Mouse (Mus musculus): ENCODE measurements at regions not wholly inside any gene's neighbourhood (a gene's known extent, or its start where the extent isn't known, plus 50 kb on each side); places are given as distances from the start of the nearest gene placed in this dataset.
"Not testable (repeated sequence)": the region's sequence is repeated elsewhere in the genome, so short reads cannot be mapped to it uniquely, and the experiment has no call there.

DNA sequence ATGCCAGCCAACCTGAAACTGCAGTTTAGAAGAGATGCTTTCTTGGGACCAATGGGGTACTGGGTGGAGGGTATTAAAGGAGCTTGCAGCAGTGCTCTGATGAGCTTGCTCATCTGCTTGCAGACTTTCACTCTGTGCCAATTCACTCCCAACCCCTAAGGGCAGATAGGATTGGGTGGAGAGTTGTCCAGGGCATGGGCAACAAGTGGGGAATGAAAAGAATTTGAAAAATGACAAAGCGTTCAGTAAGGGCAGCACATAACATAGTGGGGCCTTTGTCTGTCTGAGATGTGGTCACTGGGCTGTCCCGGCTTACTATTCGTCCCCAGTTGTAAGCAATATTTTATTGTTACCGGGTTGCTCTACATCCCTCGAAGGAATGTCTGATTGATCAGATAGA is 170.7 kb downstream of the Ube2e3 start:
- Histone ChIP-seq H3K27me3 (ENCODE audit: insufficient read depth, poor library complexity, severe bottlenecking) (no peaks in the 10 kb centered on the region), H3K9me3 (no peaks in the 10 kb centered on the region), H3K4me3 (no peak overlapping the region), H3K36me3 (no peaks in the 10 kb centered on the region), H3K27ac (peak overlapping the region; percentile 57), H3K4me1 (replicated peaks) (peaks cover 13% of the 10 kb centered on the region)
- 22% methylated on average over 5 of the region's 5 CpGs for WGBS
- DNase-seq (ENCODE audit: low spot score) = peak; percentile 30

DNA sequence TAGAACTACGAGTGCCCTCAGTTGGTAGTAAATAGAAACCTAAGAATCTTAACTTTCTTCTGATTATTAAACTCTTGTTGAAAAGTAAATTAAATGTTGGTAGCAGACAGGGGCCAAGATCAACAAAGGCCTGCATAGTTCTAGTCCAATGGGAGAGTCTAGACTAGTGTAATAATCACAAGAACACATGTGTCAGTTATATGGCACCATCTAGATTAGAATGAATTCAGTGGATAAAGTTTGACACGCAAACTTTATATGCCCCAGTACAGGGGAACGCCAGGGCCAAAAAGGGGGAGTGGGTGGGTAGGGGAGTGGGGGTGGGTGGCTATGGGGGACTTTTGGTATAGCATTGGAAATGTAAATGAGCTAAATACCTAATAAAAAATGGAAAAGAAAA is 176.9 kb downstream of the Ube2e3 start:
- WGBS = 87% methylated on average over 3 of the region's 3 CpGs

GRCm38 (mm10) chr2:79045508-79045907 is 177.6 kb downstream of the Ube2e3 start:
- H3K27me3 ChIP-seq (ENCODE audit: insufficient read depth, poor library complexity, severe bottlenecking) = no peaks in the 10 kb centered on the region
- no peak overlapping the region for H3K4me3 ChIP-seq
- no peaks in the 10 kb centered on the region for H3K9me3 ChIP-seq
- H3K36me3 ChIP-seq = no peaks in the 10 kb centered on the region
- H3K4me1 ChIP-seq (replicated peaks) = peaks cover 22% of the 10 kb centered on the region
- peak overlapping the region; percentile 51 for H3K27ac ChIP-seq
- no peak for DNase-seq (ENCODE audit: low spot score)
- WGBS = 72% methylated on average over 4 of the region's 4 CpGs

More for the DNA sequence above, 176.9 kb downstream of the Ube2e3 start:
- peaks cover 20% of the 10 kb centered on the region for H3K4me1 ChIP-seq (replicated peaks)
- H3K9me3 ChIP-seq; H3K27me3 ChIP-seq (ENCODE audit: insufficient read depth, poor library complexity, severe bottlenecking); H3K27ac ChIP-seq; DNase-seq (ENCODE audit: low spot score); H3K4me3 ChIP-seq; H3K36me3 ChIP-seq: not testable (repeated sequence)

DNA sequence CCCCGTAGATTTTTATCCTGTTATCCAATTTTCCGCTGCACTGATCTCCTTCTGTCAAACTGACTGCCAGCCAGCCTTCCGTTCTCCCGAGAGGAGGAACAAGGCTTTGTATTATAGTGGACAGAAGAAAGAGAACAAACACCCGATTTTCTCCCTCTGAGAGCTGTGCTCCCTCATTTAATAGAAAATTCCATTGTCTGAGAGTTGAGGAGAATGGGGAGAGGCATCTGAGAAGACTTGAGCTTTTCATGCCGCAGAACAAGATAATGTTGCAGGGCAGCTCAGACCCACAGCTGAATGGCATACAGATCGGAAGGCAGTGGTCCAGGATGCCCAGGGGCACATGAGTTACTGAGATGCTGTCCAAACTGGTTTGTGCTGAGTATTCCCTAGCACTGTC is 180.1 kb downstream of the Ube2e3 start:
- H3K4me3 ChIP-seq = peak overlapping the region; percentile 26
- H3K27ac ChIP-seq = peak overlapping the region; percentile 84
- H3K36me3 ChIP-seq = no peaks in the 10 kb centered on the region
- H3K4me1 ChIP-seq (replicated peaks) = peaks cover 28% of the 10 kb centered on the region
- DNase-seq (ENCODE audit: low spot score) = peak; percentile 35
- no peaks in the 10 kb centered on the region for H3K9me3 ChIP-seq
- no peaks in the 10 kb centered on the region for H3K27me3 ChIP-seq (ENCODE audit: insufficient read depth, poor library complexity, severe bottlenecking)
- 22% methylated on average over 7 of the region's 7 CpGs for WGBS

GRCm38 (mm10) chr2:79048777-79049537 is 181.0 kb downstream of the Ube2e3 start:
- Histone ChIP-seq H3K27me3 (ENCODE audit: insufficient read depth, poor library complexity, severe bottlenecking) (no peaks in the 10 kb centered on the region), H3K9me3 (no peaks in the 10 kb centered on the region), H3K27ac (peak overlapping the region; percentile 84), H3K36me3 (no peaks in the 10 kb centered on the region), H3K4me3 (no peak overlapping the region), H3K4me1 (replicated peaks) (peaks cover 28% of the 10 kb centered on the region)
- 85% methylated on average over 5 of the region's 5 CpGs for WGBS
- no peak for DNase-seq (ENCODE audit: low spot score)

GRCm38 (mm10) chr2:79050495-79051046 is 182.6 kb downstream of the Ube2e3 start:
- Histone ChIP-seq H3K36me3 (no peaks in the 10 kb centered on the region), H3K9me3 (no peaks in the 10 kb centered on the region), H3K27ac (no peak overlapping the region; the same call in 1 of the 2 replicates), H3K4me3 (no peak overlapping the region), H3K27me3 (ENCODE audit: insufficient read depth, poor library complexity, severe bottlenecking) (no peaks in the 10 kb centered on the region), H3K4me1 (replicated peaks) (peaks cover 27% of the 10 kb centered on the region)
- no peak for DNase-seq (ENCODE audit: low spot score)
- 94% methylated on average over 1 of the region's 1 CpGs for WGBS

DNA sequence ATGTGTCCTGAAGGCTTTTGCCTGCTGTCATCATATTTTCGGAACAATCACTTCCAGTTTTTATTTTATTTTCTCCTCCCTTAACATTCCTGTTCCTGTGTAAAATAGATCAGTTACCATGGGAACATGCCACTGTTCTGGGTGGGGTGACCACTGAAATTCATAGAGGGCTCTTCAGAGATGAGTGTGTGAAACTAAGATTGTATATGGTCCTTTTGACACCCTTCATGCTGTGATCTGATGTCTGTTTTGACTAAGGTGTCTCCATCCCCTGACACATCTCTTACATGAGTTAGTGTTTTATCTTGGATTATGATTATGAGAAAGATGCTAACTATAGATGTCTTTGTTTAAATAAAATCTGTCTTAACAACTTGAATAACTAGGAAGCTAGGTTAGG is 184.3 kb downstream of the Ube2e3 start:
- no peak for DNase-seq (ENCODE audit: low spot score)
- Histone ChIP-seq H3K36me3 (no peaks in the 10 kb centered on the region), H3K27ac (no peak overlapping the region), H3K4me1 (replicated peaks) (peaks cover 23% of the 10 kb centered on the region), H3K9me3 (no peaks in the 10 kb centered on the region), H3K4me3 (no peak overlapping the region), H3K27me3 (ENCODE audit: insufficient read depth, poor library complexity, severe bottlenecking) (no peaks in the 10 kb centered on the region)
- 91% methylated on average over 1 of the region's 1 CpGs for WGBS

DNA sequence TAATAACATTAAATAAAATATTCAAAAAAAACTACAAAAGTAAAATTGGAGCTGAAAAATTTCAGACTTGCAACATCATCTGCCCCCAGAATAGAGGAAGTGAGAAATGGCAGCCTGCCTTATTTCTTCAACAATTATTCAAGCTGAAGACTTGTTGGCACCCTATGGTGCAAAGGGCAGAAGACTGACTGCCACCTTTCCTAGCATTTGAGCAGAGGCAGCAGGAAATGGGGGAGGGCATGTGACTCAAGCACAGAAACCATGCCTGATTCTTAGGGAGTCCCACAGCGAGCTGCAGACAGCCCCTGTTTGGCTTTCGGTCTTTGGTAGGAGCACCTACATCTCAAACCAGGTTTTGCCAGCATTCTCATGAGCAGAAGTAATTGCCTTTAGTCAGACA is 188.2 kb downstream of the Ube2e3 start:
- H3K9me3 ChIP-seq = no peaks in the 10 kb centered on the region
- H3K4me3 ChIP-seq = no peak overlapping the region
- DNase-seq (ENCODE audit: low spot score) = no peak
- no peaks in the 10 kb centered on the region for H3K27me3 ChIP-seq (ENCODE audit: insufficient read depth, poor library complexity, severe bottlenecking)
- H3K36me3 ChIP-seq = no peaks in the 10 kb centered on the region
- 66% methylated on average over 2 of the region's 2 CpGs for WGBS
- H3K4me1 ChIP-seq (replicated peaks) = peaks cover 12% of the 10 kb centered on the region
- H3K27ac ChIP-seq = no peak overlapping the region

DNA sequence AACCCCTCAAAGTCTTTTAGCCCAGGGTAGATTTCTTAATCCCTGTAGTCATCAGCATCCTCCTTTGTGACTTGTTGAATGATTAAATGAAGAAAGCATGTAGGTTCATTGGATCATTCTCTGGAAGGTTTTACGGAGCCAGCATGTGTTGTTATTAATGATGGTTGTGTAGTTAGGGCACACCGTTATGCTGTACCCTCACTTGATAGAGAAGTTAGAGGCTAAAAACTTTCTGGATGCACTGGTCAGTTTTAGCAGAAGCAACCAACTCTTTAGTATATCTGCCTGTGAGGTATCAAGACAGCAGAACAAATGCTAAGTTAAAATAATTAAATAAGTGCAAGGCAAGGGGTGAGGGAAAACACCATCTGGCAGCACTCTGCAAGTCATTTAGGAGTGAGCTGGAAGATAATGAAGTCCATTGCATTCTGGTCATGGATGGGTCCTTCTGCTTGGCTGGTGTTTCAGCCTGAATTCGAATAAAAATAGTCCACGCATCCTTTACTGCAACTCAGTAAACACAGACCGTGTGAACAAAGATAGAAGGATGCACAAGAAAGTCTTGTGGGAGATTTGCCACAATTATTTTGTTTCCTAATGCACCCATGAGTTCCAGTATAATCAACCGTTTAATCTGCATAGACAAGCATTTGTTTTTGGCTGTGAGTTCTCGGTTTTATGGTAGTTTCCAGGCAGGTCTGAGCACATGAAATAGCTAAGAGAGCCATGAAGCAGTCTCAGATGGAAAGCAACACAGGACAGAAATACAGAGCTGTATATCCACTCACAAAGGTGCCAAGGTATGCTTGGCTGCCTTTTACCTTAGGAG is 191.4 kb downstream of the Ube2e3 start:
- WGBS = 80% methylated on average over 7 of the region's 7 CpGs
- no peaks in the 10 kb centered on the region for H3K36me3 ChIP-seq
- DNase-seq (ENCODE audit: low spot score) = no peak
- H3K27me3 ChIP-seq (ENCODE audit: insufficient read depth, poor library complexity, severe bottlenecking) = no peaks in the 10 kb centered on the region
- H3K27ac ChIP-seq = peak overlapping the region; percentile 67
- peaks cover 11% of the 10 kb centered on the region for H3K4me1 ChIP-seq (replicated peaks)
- H3K4me3 ChIP-seq = no peak overlapping the region
- H3K9me3 ChIP-seq = no peaks in the 10 kb centered on the region

DNA sequence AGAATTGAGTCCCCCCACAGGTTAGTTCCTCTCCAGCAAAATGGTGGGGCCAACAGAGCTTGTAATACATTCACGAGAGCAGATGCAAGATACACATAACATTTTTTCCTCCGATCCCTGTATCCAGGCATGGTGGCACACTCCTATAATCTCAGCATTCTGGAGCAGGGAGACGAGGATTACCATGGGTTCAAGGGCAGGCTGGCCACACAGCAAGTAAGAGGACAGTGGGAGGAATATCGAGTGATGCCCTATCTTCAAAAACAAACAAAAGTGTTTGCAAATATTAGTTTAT is 192.0 kb downstream of the Ube2e3 start:
- Histone ChIP-seq H3K27me3 (ENCODE audit: insufficient read depth, poor library complexity, severe bottlenecking) (no peaks in the 10 kb centered on the region), H3K4me1 (replicated peaks) (peaks cover 11% of the 10 kb centered on the region), H3K9me3 (no peaks in the 10 kb centered on the region), H3K36me3 (no peaks in the 10 kb centered on the region), H3K4me3 (no peak overlapping the region), H3K27ac (peak overlapping the region; percentile 67)
- DNase-seq (ENCODE audit: low spot score) = no peak
- WGBS = 83% methylated on average over 4 of the region's 4 CpGs

GRCm38 (mm10) chr2:79060320-79060719 is 192.4 kb downstream of the Ube2e3 start:
- Histone ChIP-seq H3K27me3 (ENCODE audit: insufficient read depth, poor library complexity, severe bottlenecking) (no peaks in the 10 kb centered on the region), H3K36me3 (no peaks in the 10 kb centered on the region), H3K4me1 (replicated peaks) (peaks cover 11% of the 10 kb centered on the region), H3K4me3 (no peak overlapping the region), H3K9me3 (no peaks in the 10 kb centered on the region), H3K27ac (no peak overlapping the region)
- WGBS = 85% methylated on average over 7 of the region's 7 CpGs
- DNase-seq (ENCODE audit: low spot score) = no peak

DNA sequence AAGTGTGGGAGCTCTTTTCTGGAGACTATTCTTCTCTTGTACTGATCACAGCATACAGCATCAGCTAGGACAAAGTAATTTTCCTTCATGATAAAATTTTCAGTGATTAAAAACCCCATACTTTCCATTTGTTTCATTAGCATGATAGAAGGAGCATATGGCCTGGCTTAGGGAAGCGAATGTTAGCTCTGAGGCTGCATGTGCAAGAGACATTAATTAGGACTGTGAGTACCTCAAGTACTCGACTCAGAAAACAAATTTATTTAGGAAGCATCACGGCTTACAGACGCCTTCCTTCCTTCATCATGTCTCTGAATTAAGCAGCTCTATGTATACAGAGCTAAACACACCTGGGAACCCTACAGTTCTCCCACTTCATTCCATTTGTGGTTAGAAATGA is 193.6 kb upstream of the Itga4 start:
- WGBS = 87% methylated on average over 4 of the region's 4 CpGs
- Histone ChIP-seq H3K27ac (no peak overlapping the region), H3K4me3 (no peak overlapping the region), H3K9me3 (no peaks in the 10 kb centered on the region), H3K4me1 (replicated peaks) (peaks cover 11% of the 10 kb centered on the region), H3K36me3 (no peaks in the 10 kb centered on the region), H3K27me3 (ENCODE audit: insufficient read depth, poor library complexity, severe bottlenecking) (no peaks in the 10 kb centered on the region)
- no peak for DNase-seq (ENCODE audit: low spot score)

DNA sequence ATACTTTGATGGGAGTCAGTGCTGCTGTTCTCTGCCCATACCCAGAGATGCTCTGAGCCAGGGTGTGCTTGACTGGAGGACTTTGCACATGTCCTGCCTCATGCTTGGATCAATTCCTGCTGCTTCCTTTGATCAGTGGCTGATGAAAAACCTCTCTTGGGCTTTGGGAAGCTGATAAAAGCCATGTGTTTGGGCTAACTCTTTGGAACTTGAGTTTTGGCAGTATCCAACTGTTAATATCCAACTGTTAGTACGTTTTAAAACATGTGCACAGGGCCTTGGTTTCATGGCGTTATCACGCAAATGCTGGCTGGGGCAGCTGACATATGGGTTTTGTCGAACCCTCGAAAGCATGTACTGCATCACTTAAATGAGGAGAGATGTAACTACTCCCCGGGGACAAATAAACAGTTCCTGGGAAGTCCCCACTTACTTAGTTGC is 193.0 kb upstream of the Itga4 start:
- Histone ChIP-seq H3K9me3 (no peaks in the 10 kb centered on the region), H3K4me3 (no peak overlapping the region), H3K36me3 (no peaks in the 10 kb centered on the region), H3K4me1 (replicated peaks) (peaks cover 11% of the 10 kb centered on the region), H3K27ac (no peak overlapping the region), H3K27me3 (ENCODE audit: insufficient read depth, poor library complexity, severe bottlenecking) (no peaks in the 10 kb centered on the region)
- no peak for DNase-seq (ENCODE audit: low spot score)
- WGBS = 75% methylated on average over 6 of the region's 6 CpGs
